In genomic region chr1:23532659-23533058, GRCm38 (mm10) we compare ENCODE assay signal across 21 mouse cellular contexts.
"Had no signal": no experiment of that assay in that cellular context is flagged by ENCODE, and none has a peak within 500 bp of the region (broad histone marks: within the 10 kb centered on the region; RNA-seq: fewer than 3 reads in every experiment).

No protein-coding gene starts in this region.

- ATAC-seq: liver, postnatal 0 days; lung, postnatal 0 days; midbrain, embryonic 16.5 days had no signal

- H3K9me3 ChIP-seq: lung, embryonic 15.5 days; midbrain, embryonic 12.5 days; neural tube, embryonic 13.5 days; neural tube, embryonic 15.5 days; stomach, embryonic 15.5 days had no signal

- H3K9ac ChIP-seq: liver, postnatal 0 days; lung, embryonic 15.5 days; midbrain, embryonic 12.5 days; neural tube, embryonic 13.5 days; neural tube, embryonic 15.5 days; stomach, embryonic 15.5 days had no signal

- H3K4me2 ChIP-seq: lung, embryonic 15.5 days; midbrain, embryonic 12.5 days; neural tube, embryonic 13.5 days; neural tube, embryonic 15.5 days; stomach, embryonic 15.5 days had no signal

- DNase-seq: liver, postnatal 0 days; lung, adult 2 months; lung, postnatal 14 days; lung, postnatal 36 days; midbrain, embryonic 14.5 days; retina, postnatal 1 day; right cerebral cortex, adult 18-20 months; right cerebral cortex, postnatal 25 days; thymus, adult 2 months; thymus, postnatal 25 days; thymus, postnatal 4 days had no signal

- H3K36me3 ChIP-seq: lung, embryonic 15.5 days; midbrain, embryonic 12.5 days; neural tube, embryonic 13.5 days; neural tube, embryonic 15.5 days; stomach, embryonic 15.5 days had no signal

- H3K27me3 ChIP-seq: lung, embryonic 15.5 days; midbrain, embryonic 12.5 days; neural tube, embryonic 13.5 days; neural tube, embryonic 15.5 days; stomach, embryonic 15.5 days had no signal

- H3K4me1 ChIP-seq: lung, embryonic 15.5 days; midbrain, embryonic 12.5 days; neural tube, embryonic 13.5 days; neural tube, embryonic 15.5 days; stomach, embryonic 15.5 days had no signal

- H3K4me3 ChIP-seq: lung, embryonic 15.5 days; midbrain, embryonic 12.5 days; myocyte; neural tube, embryonic 13.5 days; neural tube, embryonic 15.5 days; stomach, embryonic 15.5 days had no signal

- H3K27ac ChIP-seq: lung, embryonic 15.5 days; macrophage; midbrain, embryonic 12.5 days; neural tube, embryonic 13.5 days; neural tube, embryonic 15.5 days; stomach, embryonic 15.5 days; stomach, postnatal 0 days had no signal
